8 mouse cellular contexts compared by ENCODE assay signal in genomic region chr15:81836124-81836821, GRCm38 (mm10). TPM values are rescaled to one million over a fixed set of nuclear protein-coding genes. Genes with fewer than 3 reads are reported as not detected.
DNase-seq lines count a peak whose midpoint lies in the region; ATAC-seq lines count a peak whose summit lies in the region.

No protein-coding gene starts in this region.

- no peaks in the 10 kb centered on the region for H3K36me3 ChIP-seq in intestine, embryonic 15.5 days

- peak overlapping the region; percentile 76 for H3K4me2 ChIP-seq in intestine, embryonic 15.5 days (replicated peaks)

- WGBS in intestine, embryonic 15.5 days: 4% methylated on average over 33 of the region's 33 CpGs

- H3K27me3 ChIP-seq in intestine, embryonic 15.5 days (replicated peaks): no peaks in the 10 kb centered on the region

- peaks cover 23% of the 10 kb centered on the region for H3K4me1 ChIP-seq in intestine, embryonic 15.5 days (replicated peaks)

- H3K9me3 ChIP-seq in intestine, embryonic 15.5 days: no peaks in the 10 kb centered on the region

- H3K9ac ChIP-seq in intestine, embryonic 15.5 days: peak overlapping the region; percentile 39

- peak overlapping the region; percentile 37 for H3K4me3 ChIP-seq in intestine, embryonic 15.5 days (replicated peaks)

- peak; percentile 73 for DNase-seq in adrenal gland, postnatal 25 days
- peak; percentile 56 for DNase-seq in embryo, embryonic 11.5 days (ENCODE audit: low read depth, low spot score)
- DNase-seq in gastrocnemius, postnatal 36 days: peak; percentile 84 to 92
- DNase-seq in left cerebral cortex, postnatal 14 days (ENCODE audit: low spot score in 2 of 2): peak; percentile 86 to 93
- DNase-seq in right cerebral cortex, postnatal 10 days (ENCODE audit: low spot score in 2 of 2): peak; percentile 90 to 92

- peak overlapping the region; percentile 60 for H3K27ac ChIP-seq in intestine, embryonic 15.5 days

- ATAC-seq in intestine, embryonic 15.5 days: peak; percentile 85
- ATAC-seq in megakaryocyte, adult 5-6 weeks (ENCODE audit: poor library complexity, severe bottlenecking): peak; percentile 88
- ATAC-seq in activated CD4-positive, CD25-positive, alpha-beta regulatory T cell, adult 4 months: no peak

- intact Hi-C loops in gastrocnemius, postnatal 36 days (cut with DNase I): no loop called here
- intact Hi-C loops in left cerebral cortex, postnatal 14 days (cut with DNase I): no loop called here

RNA-seq across cellular contexts. Expression of gene Tob2, which starts 22.3 kb away (rescaled TPM):
- 72.3 and 86.1 TPM in 2 replicates for total RNA-seq in adrenal gland, postnatal 25 days (2021)
- 100 to 1,000 TPM in 1 of 2 experiments, 10 to 100 TPM in 1; 90.3 to 144 TPM for total RNA-seq in gastrocnemius, postnatal 36 days (2021)
- polyA plus RNA-seq in intestine, embryonic 15.5 days (2015; fragmentation: Nextera tagmentation; extraction: Ambion mirVana): 25.9 and 26.0 TPM in 2 replicates
- 10 to 100 TPM; 25.8 to 31.8 TPM for total RNA-seq in left cerebral cortex, postnatal 14 days (2021)
- 36.1 and 38.2 TPM in 2 replicates for total RNA-seq in megakaryocyte, adult 5-6 weeks (2015)
- 20.3 and 23.8 TPM in 2 replicates for total RNA-seq in megakaryocyte, adult 5-6 weeks (2017)
- polyA plus RNA-seq in activated CD4-positive, CD25-positive, alpha-beta regulatory T cell, adult 4 months (2017; shearing (Covaris generic)): 10 to 100 TPM; 25.8 to 45.6 TPM

RNA-seq across cellular contexts. Expression of gene Tef, which starts 34.1 kb away (rescaled TPM):
- 111 and 146 TPM in 2 replicates for total RNA-seq in adrenal gland, postnatal 25 days (2021)
- total RNA-seq in gastrocnemius, postnatal 36 days (2021): 100 to 1,000 TPM; 167 to 181 TPM
- 15.9 and 17.7 TPM in 2 replicates for polyA plus RNA-seq in intestine, embryonic 15.5 days (2015; fragmentation: Nextera tagmentation; extraction: Ambion mirVana)
- 100 to 1,000 TPM; 188 to 210 TPM for total RNA-seq in left cerebral cortex, postnatal 14 days (2021)
- total RNA-seq in megakaryocyte, adult 5-6 weeks (2015): 3.1 and 3.3 TPM in 2 replicates
- 6.5 and 8.6 TPM in 2 replicates for total RNA-seq in megakaryocyte, adult 5-6 weeks (2017)
- polyA plus RNA-seq in activated CD4-positive, CD25-positive, alpha-beta regulatory T cell, adult 4 months (2017; shearing (Covaris generic)): 1 to 10 TPM; 5.2 to 7.3 TPM

RNA-seq across cellular contexts. Expression of gene Phf5a, which starts 35.4 kb away (rescaled TPM):
- total RNA-seq in adrenal gland, postnatal 25 days (2021): 53.8 and 58.7 TPM in 2 replicates
- total RNA-seq in gastrocnemius, postnatal 36 days (2021): 10 to 100 TPM; 38.1 to 39.4 TPM
- polyA plus RNA-seq in intestine, embryonic 15.5 days (2015; fragmentation: Nextera tagmentation; extraction: Ambion mirVana): 120 and 152 TPM in 2 replicates
- 10 to 100 TPM; 31.8 to 39.8 TPM for total RNA-seq in left cerebral cortex, postnatal 14 days (2021)
- total RNA-seq in megakaryocyte, adult 5-6 weeks (2015): 65.3 and 85.6 TPM in 2 replicates
- total RNA-seq in megakaryocyte, adult 5-6 weeks (2017): 30.1 and 34.0 TPM in 2 replicates
- polyA plus RNA-seq in activated CD4-positive, CD25-positive, alpha-beta regulatory T cell, adult 4 months (2017; shearing (Covaris generic)): 100 to 1,000 TPM in 1 of 2 experiments, 10 to 100 TPM in 1; 91.8 to 102 TPM

RNA-seq across cellular contexts. Expression of gene Aco2, which starts 35.8 kb away (rescaled TPM):
- 641 and 903 TPM in 2 replicates for total RNA-seq in adrenal gland, postnatal 25 days (2021)
- total RNA-seq in gastrocnemius, postnatal 36 days (2021): 1,000 to 10,000 TPM; 1,185 to 1,290 TPM
- 227 and 239 TPM in 2 replicates for polyA plus RNA-seq in intestine, embryonic 15.5 days (2015; fragmentation: Nextera tagmentation; extraction: Ambion mirVana)
- 100 to 1,000 TPM; 445 to 467 TPM for total RNA-seq in left cerebral cortex, postnatal 14 days (2021)
- 47.0 and 58.7 TPM in 2 replicates for total RNA-seq in megakaryocyte, adult 5-6 weeks (2015)
- total RNA-seq in megakaryocyte, adult 5-6 weeks (2017): 82.3 and 89.4 TPM in 2 replicates
- polyA plus RNA-seq in activated CD4-positive, CD25-positive, alpha-beta regulatory T cell, adult 4 months (2017; shearing (Covaris generic)): 100 to 1,000 TPM in 1 of 2 experiments, 10 to 100 TPM in 1; 84.4 to 105 TPM

Comparison
In these comparisons a context has a peak if more than half of its experiments do, and no peak if none do; other contexts are left out.
1. RNA of gene Tef, which starts 34.1 kb away (total RNA-seq): 188 to 210 TPM in left cerebral cortex, postnatal 14 days, 167 to 181 TPM in gastrocnemius, postnatal 36 days and 111 to 146 TPM in adrenal gland, postnatal 25 days; 3.1 to 8.6 TPM in megakaryocyte, adult 5-6 weeks; every median in the first group is over 10 times any median in the second.
2. Peak in every context shown above with its lines, with median percentiles within 50 percentile points of each other: DNase-seq.